Mouse (Mus musculus): ENCODE data around the gene Fsip1. TPM values are rescaled to one million over a fixed set of nuclear protein-coding genes. Genes with fewer than 3 reads are reported as not detected.

The Fsip1 gene
- total and polyA plus RNA-seq, 3 experiments: 0.17 to 0.49 (median 0.47) TPM

GRCm38 (mm10) chr2:118297966-118298365 is 41.2 kb upstream of the Fsip1 start:
- no peak overlapping the region for H3K27ac ChIP-seq (ENCODE audit: insufficient read depth, low read depth)
- dilution Hi-C loops (cut with MboI; ENCODE audit: extremely low pct_ligation_motif_present, extremely low pct_unique_long_range_greater_than_20kb, low sequenced_read_pairs): no loop called here
- in situ Hi-C loops (cut with MboI; ENCODE audit: low pct_ligation_motif_present, low pct_unique_long_range_greater_than_20kb, low sequenced_read_pairs): no loop called here
- no peaks in the 10 kb centered on the region for H3K36me3 ChIP-seq (replicated peaks in 1 of 2; ENCODE audit: control insufficient read depth in 1 of 2, insufficient read depth in 1 of 2, low read length in 1 of 2)
- H3K79me2 ChIP-seq (replicated peaks; ENCODE audit: control insufficient read depth, extremely low read depth, insufficient read depth, poor library complexity, severe bottlenecking): no peaks in the 10 kb centered on the region
- no peak overlapping the region for H3K4me3 ChIP-seq (replicated peaks in 1 of 3; ENCODE audit: low read depth in 2 of 3, low read length in 2 of 3, poor library complexity in 1 of 3)
- H3K27me3 ChIP-seq (replicated peaks): no peaks in the 10 kb centered on the region
- H3K4me1 ChIP-seq (ENCODE audit: control insufficient read depth in 1 of 2, insufficient read depth in 2 of 2): peaks cover 11 to 41% of the 10 kb centered on the region in 2 experiments; a peak in 3 of 4 replicates
- no peak overlapping the region for H3K9ac ChIP-seq (ENCODE audit: insufficient read depth, low read depth)
- DNase-seq (ENCODE audit: extremely low read depth): no peak
- TF ChIP-seq MAFK (IDR thresholded peaks at IDR 0.05; ENCODE audit: insufficient replicate concordance, low read length): no peak
- TF ChIP-seq ELF1 (IDR thresholded peaks at IDR 0.05; ENCODE audit: low read depth, low read length): no peak
- no peak for TF ChIP-seq TBP (conservative IDR thresholded peaks at IDR 0.05; ENCODE audit: low read depth, low read length)
- TF ChIP-seq POLR2A (IDR thresholded peaks at IDR 0.05; ENCODE audit: low read depth, low read length): no peak
- no peak for TF ChIP-seq JUN (IDR thresholded peaks at IDR 0.05; ENCODE audit: insufficient read depth, low read depth, low read length)
- no peak for TF ChIP-seq NRF1 (IDR thresholded peaks at IDR 0.05; ENCODE audit: low read depth, low read length)
- no peak for TF ChIP-seq MYC (IDR thresholded peaks at IDR 0.05; ENCODE audit: low read depth, low read length)
- no peak for TF ChIP-seq UBTF (IDR thresholded peaks at IDR 0.05; ENCODE audit: low read depth, low read length)
- no peak for TF ChIP-seq ZNF384 (IDR thresholded peaks at IDR 0.05; ENCODE audit: low read depth, low read length)
- no peak for TF ChIP-seq PAX5 (IDR thresholded peaks at IDR 0.05; ENCODE audit: low read length)
- no peak for TF ChIP-seq USF2 (conservative IDR thresholded peaks at IDR 0.05; ENCODE audit: low read depth, low read length)
- no peak for TF ChIP-seq USF1 (IDR thresholded peaks at IDR 0.05; ENCODE audit: low read depth, low read length)
- no peak for TF ChIP-seq KAT2A (IDR thresholded peaks at IDR 0.05; ENCODE audit: insufficient replicate concordance, low read length)
- TF ChIP-seq CHD2 (IDR thresholded peaks at IDR 0.05; ENCODE audit: low read length): no peak
- no peak for TF ChIP-seq RAD21 (IDR thresholded peaks at IDR 0.05; ENCODE audit: low read depth, low read length)
- no peak for TF ChIP-seq ETS1 (conservative IDR thresholded peaks at IDR 0.05; ENCODE audit: low read depth, low read length)
- no peak overlapping the region for H3K4me2 ChIP-seq (ENCODE audit: insufficient read depth, low read depth, poor library complexity, severe bottlenecking)
- peaks cover 2% of the 10 kb centered on the region for H3K9me3 ChIP-seq (replicated peaks; ENCODE audit: low read length)

DNA sequence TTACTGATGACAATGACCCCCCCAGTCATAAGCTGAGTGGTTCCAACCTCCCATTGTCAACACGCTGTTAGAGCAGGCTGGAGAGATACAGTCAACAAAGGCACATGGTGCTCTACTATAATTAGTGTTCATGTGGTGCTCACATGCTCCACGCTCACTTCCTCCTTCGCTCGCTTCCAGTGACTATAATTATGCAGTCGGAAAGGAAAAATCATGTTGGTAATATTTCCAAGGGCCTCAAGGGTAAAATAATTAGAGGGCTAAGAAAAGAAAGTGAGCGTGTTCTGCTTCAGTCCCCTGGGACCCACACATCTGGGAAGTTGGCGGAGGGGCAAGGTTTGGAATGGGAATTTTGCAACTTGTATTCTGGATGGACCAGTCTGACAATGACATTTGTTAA is 38.7 kb upstream of the Fsip1 start:
- Histone ChIP-seq H3K9me3 (replicated peaks; ENCODE audit: low read length) (peaks cover 2% of the 10 kb centered on the region), H3K36me3 (replicated peaks in 1 of 2; ENCODE audit: control insufficient read depth in 1 of 2, insufficient read depth in 1 of 2, low read length in 1 of 2) (no peaks in the 10 kb centered on the region), H3K4me2 (ENCODE audit: insufficient read depth, low read depth, poor library complexity, severe bottlenecking) (no peak overlapping the region), H3K9ac (ENCODE audit: insufficient read depth, low read depth) (no peak overlapping the region), H3K4me1 (ENCODE audit: control insufficient read depth in 1 of 2, insufficient read depth in 2 of 2) (peaks cover 11 to 35% of the 10 kb centered on the region in 2 experiments; a peak in 3 of 4 replicates), H3K4me3 (replicated peaks in 1 of 3; ENCODE audit: low read depth in 2 of 3, low read length in 2 of 3, poor library complexity in 1 of 3) (no peak overlapping the region), H3K27ac (ENCODE audit: insufficient read depth, low read depth) (no peak overlapping the region), H3K79me2 (replicated peaks; ENCODE audit: control insufficient read depth, extremely low read depth, insufficient read depth, poor library complexity, severe bottlenecking) (no peaks in the 10 kb centered on the region), H3K27me3 (replicated peaks) (no peaks in the 10 kb centered on the region)
- DNase-seq (ENCODE audit: extremely low read depth): peak; percentile 65
- dilution Hi-C loops (cut with MboI; ENCODE audit: extremely low pct_ligation_motif_present, extremely low pct_unique_long_range_greater_than_20kb, low sequenced_read_pairs) (no loop called here), in situ Hi-C loops (cut with MboI; ENCODE audit: low pct_ligation_motif_present, low pct_unique_long_range_greater_than_20kb, low sequenced_read_pairs) (no loop called here)
- TF ChIP-seq ELF1 (IDR thresholded peaks at IDR 0.05; ENCODE audit: low read depth, low read length) (0 out of 2 replicates have a peak, but pooled peaks have one; percentile 29), MYC (IDR thresholded peaks at IDR 0.05; ENCODE audit: low read depth, low read length) (peak; percentile 94), ZMIZ1 (IDR thresholded peaks at IDR 0.05; ENCODE audit: low read depth, low read length) (no peak), RCOR1 (conservative IDR thresholded peaks at IDR 0.05; ENCODE audit: low read depth, low read length) (no peak), MEF2A (IDR thresholded peaks at IDR 0.05; ENCODE audit: borderline replicate concordance, low read depth, low read length) (peak; percentile 90), CHD2 (IDR thresholded peaks at IDR 0.05; ENCODE audit: low read length) (no peak), POLR2AphosphoS2 (IDR thresholded peaks at IDR 0.05; ENCODE audit: low read depth, low read length) (no peak), ZKSCAN1 (IDR thresholded peaks at IDR 0.05; ENCODE audit: borderline replicate concordance, low read depth, low read length) (no peak), IRF4 (IDR thresholded peaks at IDR 0.05; ENCODE audit: low read depth, low read length) (0 out of 2 replicates have a peak, but pooled peaks have one; percentile 15), PAX5 (IDR thresholded peaks at IDR 0.05; ENCODE audit: low read length) (no peak), MAX (IDR thresholded peaks at IDR 0.05; ENCODE audit: low read length) (peak; percentile 95), ETS1 (conservative IDR thresholded peaks at IDR 0.05; ENCODE audit: low read depth, low read length) (peak; percentile 79), ZC3H11A (IDR thresholded peaks at IDR 0.05; ENCODE audit: low read depth, low read length) (no peak), USF2 (conservative IDR thresholded peaks at IDR 0.05; ENCODE audit: low read depth, low read length) (0 out of 2 replicates have a peak, but pooled peaks have one; percentile 14), BHLHE40 (IDR thresholded peaks at IDR 0.05; ENCODE audit: low read depth, low read length) (peak; percentile 93), EP300 (IDR thresholded peaks at IDR 0.05; ENCODE audit: low read length) (peak; percentile 66), MXI1 (IDR thresholded peaks at IDR 0.05; ENCODE audit: low read depth, low read length) (peak; percentile 35; the same call in 1 of the 2 replicates), SIN3A (IDR thresholded peaks at IDR 0.05; ENCODE audit: low read length) (peak; percentile 62; the same call in 1 of the 2 replicates)

Measured in CH12.LX (cell line).